Mouse (Mus musculus) thymus, postnatal 25 days (tissue): ENCODE measurements around the gene Itpr2.

Experiments used
- DNase-seq: peaks from one replicate; pipeline ENCODE4 v3.0.0; 2022

Itpr2 gene

DNA sequence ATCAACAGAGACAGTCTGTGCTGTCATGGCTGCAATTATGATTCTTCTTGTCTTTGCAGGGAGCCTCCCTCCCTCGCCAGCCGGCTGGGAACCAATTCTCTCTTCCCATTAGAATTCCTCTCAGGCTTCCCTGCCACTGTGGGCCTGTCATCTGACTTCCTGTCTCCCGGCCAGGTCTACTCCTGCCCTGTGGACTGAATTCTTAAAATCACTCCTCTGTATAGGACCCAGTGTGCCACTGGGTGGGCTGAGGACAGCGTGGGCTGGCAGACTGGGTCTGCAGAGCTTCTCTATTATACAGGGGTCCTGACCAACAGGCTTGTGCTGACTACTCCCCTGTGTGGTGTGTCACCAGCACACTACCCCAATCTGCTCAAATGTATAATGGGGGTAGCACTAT is 365.4 kb downstream of the Itpr2 start:
- DNase-seq: no peak

- no peak for DNase-seq
Observed at GRCm38 (mm10) chr6:146136244-146136643, 365.8 kb downstream of the Itpr2 start.

- no peak for DNase-seq
Observed at GRCm38 (mm10) chr6:146135291-146135690, 366.7 kb downstream of the Itpr2 start.

- no peak for DNase-seq
Observed at GRCm38 (mm10) chr6:146133921-146134320, 368.1 kb downstream of the Itpr2 start.

DNA sequence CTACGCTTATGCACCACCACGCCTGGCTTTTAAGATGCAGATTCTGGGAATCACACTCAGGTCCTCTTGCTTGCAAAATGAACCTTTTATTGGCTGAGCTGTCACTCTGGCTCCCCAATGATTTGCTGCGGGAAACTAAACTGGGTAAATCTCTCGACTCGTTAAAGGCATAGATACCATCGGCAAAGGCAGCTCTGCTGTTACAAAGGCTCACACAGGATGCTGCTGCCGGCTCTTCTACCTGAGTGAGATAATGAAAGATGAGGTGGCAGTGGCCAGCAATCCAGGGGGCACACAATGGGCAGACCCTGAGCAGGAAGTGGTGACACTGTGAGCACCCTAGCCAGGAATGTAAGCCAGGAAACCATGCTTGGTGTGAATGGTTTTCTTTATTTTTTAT is 373.0 kb downstream of the Itpr2 start:
- no peak for DNase-seq

GRCm38 (mm10) chr6:146126823-146127681 is 375.0 kb downstream of the Itpr2 start:
- DNase-seq: no peak

DNA sequence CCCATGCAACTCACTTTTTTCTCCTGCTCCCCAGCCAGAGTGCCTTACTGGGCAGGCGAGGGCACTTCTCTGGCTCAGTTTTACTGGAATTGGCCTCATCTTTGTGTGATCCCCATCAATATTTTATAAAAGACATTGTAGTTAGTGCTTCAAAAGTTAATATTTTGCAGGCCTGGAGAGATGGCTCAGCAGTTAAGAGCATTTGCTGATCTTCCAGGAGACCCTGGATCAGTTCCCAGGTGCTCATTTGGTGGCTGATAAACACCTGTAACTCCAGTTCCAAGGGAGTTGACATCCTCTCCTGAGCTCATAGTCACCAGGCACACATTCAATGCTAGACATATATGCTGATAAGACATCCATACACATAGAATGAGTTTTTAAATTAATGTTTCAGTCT is 376.4 kb downstream of the Itpr2 start:
- no peak for DNase-seq

DNA sequence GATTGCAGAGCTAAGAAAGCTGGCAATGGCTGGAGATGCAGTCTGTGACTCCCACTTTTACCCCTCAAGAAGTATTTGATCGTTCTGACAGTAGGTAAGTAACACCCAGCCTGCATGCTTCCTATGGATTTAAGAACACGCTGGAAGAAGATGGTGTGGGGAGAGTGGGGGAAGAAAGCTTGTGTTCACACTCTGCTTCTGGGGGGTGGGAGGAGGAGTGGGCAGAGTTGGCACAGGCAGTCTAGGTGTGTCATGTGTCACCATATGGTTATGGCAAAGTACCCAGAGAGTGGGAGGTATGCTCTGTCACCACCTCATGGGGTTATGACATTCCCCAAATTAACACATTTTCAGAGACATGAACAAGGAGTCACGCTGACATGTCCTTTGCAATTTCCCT is 377.5 kb downstream of the Itpr2 start:
- DNase-seq: no peak

GRCm38 (mm10) chr6:146123656-146124055 is 378.4 kb downstream of the Itpr2 start:
- DNase-seq: no peak

DNA sequence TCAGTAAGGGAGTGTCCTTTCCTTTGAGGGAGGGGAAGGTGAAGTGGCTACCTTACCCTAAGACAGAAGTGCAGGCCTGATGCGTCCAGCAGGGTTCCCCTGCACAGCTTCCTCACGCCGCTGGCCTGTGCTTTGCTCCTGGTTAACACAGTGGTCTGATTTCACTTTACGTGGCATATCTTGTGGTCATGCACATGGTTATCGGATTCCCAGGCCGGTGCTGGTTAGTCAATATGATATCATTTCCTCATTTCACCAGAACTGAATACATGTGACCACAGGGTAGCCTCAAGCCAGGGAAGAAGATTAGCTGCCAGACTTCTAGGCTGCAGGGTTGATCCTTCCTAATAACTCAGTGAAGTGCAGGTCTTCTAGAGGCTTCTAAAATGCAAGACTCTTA is 381.9 kb downstream of the Itpr2 start:
- no peak for DNase-seq

DNA sequence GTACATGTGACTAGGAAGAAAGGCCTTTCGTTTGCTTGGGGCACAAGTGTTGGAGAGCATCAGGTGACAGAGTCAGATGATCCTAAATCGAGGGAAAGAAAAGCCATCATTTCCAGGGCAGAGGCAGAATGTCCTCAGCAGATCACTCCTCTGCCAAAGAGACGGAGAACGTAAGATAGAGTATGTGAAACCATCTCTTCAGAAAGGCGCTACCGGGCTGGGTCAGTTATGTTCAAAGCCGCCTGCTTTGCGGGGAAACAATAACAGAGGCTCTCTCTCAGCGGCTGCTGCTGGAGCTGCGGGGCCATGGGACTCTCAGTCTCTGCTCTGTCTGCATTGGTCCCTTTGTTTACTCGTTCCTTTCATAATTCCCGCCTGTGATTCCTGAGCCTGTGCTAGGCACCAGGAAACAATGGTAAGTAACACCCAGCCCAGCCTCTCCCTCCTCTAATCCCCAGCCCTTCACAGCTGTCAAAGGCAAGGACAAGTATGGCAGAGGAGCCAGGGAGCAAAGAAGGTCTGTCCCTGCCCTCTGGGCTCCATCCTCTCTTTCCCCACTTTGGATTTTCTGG is 387.2 kb downstream of the Itpr2 start:
- no peak for DNase-seq

- DNase-seq: no peak
Observed at GRCm38 (mm10) chr6:146114071-146114470, 388.0 kb downstream of the Itpr2 start.

- DNase-seq: no peak
Observed at GRCm38 (mm10) chr6:146113085-146113484, 388.9 kb downstream of the Itpr2 start.

GRCm38 (mm10) chr6:146112211-146112610 is 389.8 kb downstream of the Itpr2 start:
- no peak for DNase-seq

- DNase-seq: no peak
Observed at GRCm38 (mm10) chr6:146111781-146112180, 390.2 kb downstream of the Itpr2 start.

DNA sequence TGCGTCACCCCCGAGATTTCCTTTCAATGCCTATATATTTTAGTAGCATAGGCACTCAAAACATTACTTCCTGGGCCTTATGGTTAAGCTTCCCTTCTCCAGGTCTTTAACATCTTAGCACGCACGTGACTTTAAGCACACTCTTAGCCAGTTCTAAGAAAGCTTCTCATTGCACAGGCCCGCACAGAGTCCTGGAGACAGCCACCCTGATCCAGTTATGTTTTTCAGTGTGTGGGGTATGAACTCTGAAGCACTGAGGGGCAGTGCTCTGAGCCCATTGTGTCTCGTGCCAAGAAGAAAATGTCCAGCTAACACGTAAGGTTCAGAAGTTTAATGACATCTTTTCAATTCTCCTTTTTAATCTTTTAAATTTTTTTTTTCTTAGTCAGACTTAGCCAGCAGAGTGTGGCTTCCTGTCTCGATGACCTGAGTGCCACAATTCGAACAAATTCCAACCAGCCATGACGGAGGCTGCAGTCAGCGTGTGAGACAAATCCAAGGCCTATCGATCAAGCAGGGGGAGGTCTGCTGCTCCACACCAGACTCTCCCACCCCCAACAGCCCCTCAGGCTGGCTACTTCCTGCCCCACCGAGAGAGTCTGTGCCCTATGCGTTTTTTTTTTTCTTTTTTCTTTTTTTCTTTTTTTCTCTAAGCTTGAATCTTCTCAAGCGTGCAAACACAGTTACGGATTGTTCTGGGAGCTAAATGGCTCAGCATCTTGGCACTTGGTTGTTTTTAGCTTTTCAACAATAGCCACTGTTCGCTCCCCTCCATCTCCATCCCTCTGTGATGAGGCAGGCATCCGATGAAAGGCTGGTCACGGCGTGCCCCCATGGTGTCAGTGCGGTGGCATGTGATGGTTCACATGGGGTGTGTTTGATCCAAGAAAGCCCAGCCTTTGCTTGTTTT is 390.9 kb downstream of the Itpr2 start:
- DNase-seq: no peak

- DNase-seq: no peak
Observed at GRCm38 (mm10) chr6:146110425-146110824, 391.6 kb downstream of the Itpr2 start.

DNA sequence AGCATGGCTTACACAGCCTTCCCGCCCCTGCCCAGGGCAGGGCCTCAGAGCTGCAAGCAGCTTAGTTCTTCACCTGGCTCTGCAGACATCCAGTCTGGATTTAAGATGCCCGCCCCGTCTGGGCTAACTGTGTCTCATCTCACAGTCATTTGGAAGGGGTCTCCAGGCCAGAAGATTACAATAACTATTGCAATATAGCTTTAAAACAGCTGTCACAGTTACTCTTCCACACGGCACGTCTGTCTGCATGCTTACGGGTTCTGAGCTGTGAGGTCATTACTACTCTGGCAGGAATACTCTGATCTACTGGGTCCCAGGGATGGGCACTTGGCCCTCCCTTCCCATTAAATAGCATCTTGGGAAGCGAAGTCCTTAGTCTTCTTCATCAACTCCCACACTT is 393.3 kb downstream of the Itpr2 start:
- no peak for DNase-seq

GRCm38 (mm10) chr6:146107117-146107832 is 394.7 kb downstream of the Itpr2 start:
- no peak for DNase-seq

- no peak for DNase-seq
Observed at GRCm38 (mm10) chr6:146083056-146083961, 418.7 kb downstream of the Itpr2 start.

- no peak for DNase-seq
Observed at GRCm38 (mm10) chr6:146082476-146082875, 419.5 kb downstream of the Itpr2 start.

- no peak for DNase-seq
Observed at GRCm38 (mm10) chr6:146081578-146081977, 420.4 kb downstream of the Itpr2 start.
